Mouse (Mus musculus) cerebellum, adult 2 months (tissue): ENCODE measurements around the gene Itpr3. TPM values are rescaled to one million over a fixed set of nuclear protein-coding genes. Genes with fewer than 3 reads are reported as not detected.

Experiments used
- DNase-seq, 2 experiments: peaks; one replicate each; pipeline ENCODE4 v3.0.0; 2021
- H3K27ac ChIP-seq: fragments of 200-500 bp; 2 replicates; pipeline ENCODE4 v1.5.1; 2012; ENCODE audit warnings: low read length, control low read depth, inconsistent platforms; ENCODE audit not compliant: insufficient read depth
- H3K27me3 ChIP-seq: fragments of 200-500 bp; 2 replicates; pipeline ENCODE4 v1.6.1; 2012; ENCODE audit warnings: inconsistent platforms, mild to moderate bottlenecking, low read length, moderate library complexity; ENCODE audit not compliant: control insufficient read depth, insufficient read depth
- H3K4me1 ChIP-seq: fragments of 200-500 bp; 2 replicates; pipeline ENCODE4 v1.6.1; 2011; ENCODE audit warnings: low read length; ENCODE audit not compliant: control insufficient read depth, insufficient read depth
- H3K4me3 ChIP-seq: fragments of 200-500 bp; replicated peaks from 2 replicates; pipeline ENCODE3; 2011; ENCODE audit warnings: mild to moderate bottlenecking, low read depth, low read length, control low read depth; ENCODE audit not compliant: insufficient read depth
- CTCF ChIP-seq: fragments of 200-500 bp; IDR thresholded peaks from 2 replicates; pipeline ENCODE4 v1.5.1; 2011; ENCODE audit warnings: low read depth, mild to moderate bottlenecking, control low read depth, low read length, moderate library complexity, borderline replicate concordance; ENCODE audit not compliant: insufficient read depth
- POLR2A ChIP-seq: fragments of 200-500 bp; IDR thresholded peaks from 2 replicates; pipeline ENCODE4 v1.6.1; 2011; ENCODE audit warnings: low read length, control low read depth, borderline replicate concordance; ENCODE audit not compliant: insufficient read depth
- WGBS: fragments of 180-500 bp; shearing (Covaris S2); methylation state at CpG from one replicate; pipeline ENCODE4 v1.1.7; 2018; 5-methylcytosine and 5-hydroxymethylcytosine counted together
- polyA plus RNA-seq: library from polyadenylated mRNA; depleted of rRNA; stranded (reverse); fragments of >200 nt; gene quantifications from 2 replicates; pipeline ENCODE4 v1.2.3, GENCODE M21; 2012

The Itpr3 gene
- polyA plus RNA-seq, 1 experiment, result 6.5 TPM

GRCm38 (mm10) chr17:27122701-27123100 is 65.6 kb downstream of the Itpr3 start:
- Histone ChIP-seq H3K27ac (no peak overlapping the region), H3K27me3 (no peaks in the 10 kb centered on the region), H3K4me1 (peaks cover 65% of the 10 kb centered on the region), H3K4me3 (no peak overlapping the region)
- 56% methylated on average over 11 of the region's 11 CpGs for WGBS
- no peak for TF ChIP-seq CTCF
- no peak for TF ChIP-seq POLR2A
- no peak for DNase-seq

- no peak for DNase-seq
- Histone ChIP-seq H3K27ac (no peak overlapping the region), H3K27me3 (no peaks in the 10 kb centered on the region), H3K4me1 (peaks cover 66% of the 10 kb centered on the region), H3K4me3 (no peak overlapping the region)
- TF ChIP-seq POLR2A (no peak), CTCF (no peak)
- 94% methylated on average over 2 of the region's 2 CpGs for WGBS
Measured at GRCm38 (mm10) chr17:27123103-27123502, 66.0 kb downstream of the Itpr3 start.

GRCm38 (mm10) chr17:27123813-27124375 is 66.8 kb downstream of the Itpr3 start:
- Histone ChIP-seq H3K27me3 (no peaks in the 10 kb centered on the region), H3K4me1 (peaks cover 67% of the 10 kb centered on the region), H3K4me3 (no peak overlapping the region), H3K27ac (no peak overlapping the region)
- no peak for DNase-seq
- TF ChIP-seq CTCF (no peak), POLR2A (no peak)
- whole genome bisulfite sequencing, result 78% methylated on average over 7 of the region's 7 CpGs

- WGBS, result 19% methylated on average over 12 of the region's 12 CpGs
- H3K4me1 ChIP-seq, result peaks cover 64% of the 10 kb centered on the region
- H3K4me3 ChIP-seq, result no peak overlapping the region
- no peaks in the 10 kb centered on the region for H3K27me3 ChIP-seq
- no peak overlapping the region for H3K27ac ChIP-seq
- DNase-seq, result peak; percentile 80 to 88
- TF ChIP-seq CTCF (peak; percentile 91), POLR2A (no peak)
Measured at GRCm38 (mm10) chr17:27125185-27125584, 68.1 kb downstream of the Itpr3 start.

GRCm38 (mm10) chr17:27125669-27126202 is 68.6 kb downstream of the Itpr3 start:
- no peak for DNase-seq
- Histone ChIP-seq H3K27ac (no peak overlapping the region), H3K27me3 (no peaks in the 10 kb centered on the region), H3K4me3 (no peak overlapping the region), H3K4me1 (peaks cover 64% of the 10 kb centered on the region)
- TF ChIP-seq POLR2A, result no peak
- no peak for TF ChIP-seq CTCF
- 89% methylated on average over 11 of the region's 11 CpGs for WGBS

- Histone ChIP-seq H3K27ac (no peak overlapping the region), H3K27me3 (no peaks in the 10 kb centered on the region), H3K4me1 (peaks cover 62% of the 10 kb centered on the region), H3K4me3 (no peak overlapping the region)
- no peak for TF ChIP-seq POLR2A
- TF ChIP-seq CTCF, result no peak
- DNase-seq, result no peak
- WGBS, result 83% methylated on average over 10 of the region's 10 CpGs
Measured at GRCm38 (mm10) chr17:27126974-27127373, 69.9 kb downstream of the Itpr3 start.

- TF ChIP-seq POLR2A, result no peak
- no peak for TF ChIP-seq CTCF
- no peak overlapping the region for H3K27ac ChIP-seq
- peaks cover 60% of the 10 kb centered on the region for H3K4me1 ChIP-seq
- WGBS, result 75% methylated on average over 5 of the region's 5 CpGs
- H3K27me3 ChIP-seq, result no peaks in the 10 kb centered on the region
- no peak overlapping the region for H3K4me3 ChIP-seq
- DNase-seq, result no peak
Measured at GRCm38 (mm10) chr17:27128189-27128588, 71.1 kb downstream of the Itpr3 start.

- DNase-seq, result no peak
- Histone ChIP-seq H3K27me3 (no peaks in the 10 kb centered on the region), H3K27ac (no peak overlapping the region), H3K4me1 (peaks cover 52% of the 10 kb centered on the region), H3K4me3 (no peak overlapping the region)
- WGBS, result 43% methylated on average over 13 of the region's 13 CpGs
- TF ChIP-seq POLR2A, result no peak
- TF ChIP-seq CTCF, result no peak
Measured at GRCm38 (mm10) chr17:27129291-27129690, 72.2 kb downstream of the Itpr3 start.

GRCm38 (mm10) chr17:27129819-27130218 is 72.7 kb downstream of the Itpr3 start:
- WGBS, result 68% methylated on average over 7 of the region's 7 CpGs
- peaks cover 52% of the 10 kb centered on the region for H3K4me1 ChIP-seq

More at GRCm38 (mm10) chr17:27129819-27130218, 72.7 kb downstream of the Itpr3 start:
- TF ChIP-seq CTCF, result no peak
- no peak for TF ChIP-seq POLR2A
- H3K27me3 ChIP-seq, result no peaks in the 10 kb centered on the region
- no peak overlapping the region for H3K27ac ChIP-seq
- no peak overlapping the region for H3K4me3 ChIP-seq
- DNase-seq, result no peak
